Mouse (Mus musculus) CH12.LX (cell line): ENCODE results near the gene Tmem262.

Experiments
- CTCF ChIP-seq, 2 experiments: IDR thresholded peaks in 1 of 2; conservative IDR thresholded peaks in 1 of 2; 2 replicates each; pipeline ENCODE4 v1.5.1; 2011 to 2012; ENCODE audit warnings: low read depth in 2 of 2, low read length in 2 of 2, improper control_type of control experiment in 1 of 2, inconsistent platforms in 1 of 2, mild to moderate bottlenecking in 1 of 2, moderate library complexity in 1 of 2
- EP300 ChIP-seq: IDR thresholded peaks from 2 replicates; pipeline ENCODE4 v1.6.1; 2011; ENCODE audit warnings: low read length, improper control_type of control experiment

GRCm38 (mm10) chr19:6056696-6057095 is 23.1 kb upstream of the Tmem262 start:
- TF ChIP-seq CTCF (conservative IDR thresholded peaks at IDR 0.05 in 1 of 2, IDR thresholded peaks at IDR 0.05 in 1 of 2; ENCODE audit: low read depth in 2 of 2, low read length in 2 of 2), result no peak
- TF ChIP-seq EP300, result no peak
